Mouse (Mus musculus): ENCODE data around the gene Csrp3. TPM values are rescaled to one million over a fixed set of nuclear protein-coding genes. Genes with fewer than 3 reads are reported as not detected.

The Csrp3 gene
- total and polyA plus RNA-seq, 2 experiments, result 10.9 to 44.6 TPM

DNA sequence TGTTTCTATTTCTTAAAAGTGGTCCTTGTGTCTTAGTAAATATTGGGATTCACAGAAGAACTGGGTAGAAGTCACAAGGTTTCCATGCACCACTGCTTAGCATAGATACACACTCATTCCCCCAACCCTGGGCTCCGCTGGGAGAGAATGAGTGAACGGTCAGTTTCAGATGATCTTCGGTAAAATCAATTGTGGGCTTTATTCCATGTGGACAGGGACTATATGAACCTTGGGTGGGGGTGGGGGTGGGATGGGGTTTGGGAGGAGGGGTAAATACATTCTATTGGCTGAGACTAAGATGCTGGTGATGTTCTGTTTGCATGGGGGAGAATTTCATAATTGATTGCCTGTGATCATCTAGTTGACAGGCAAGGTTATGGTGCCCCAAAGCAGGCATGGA, 7.6 kb upstream of the Csrp3 start:
- H3K9ac ChIP-seq (ENCODE audit: low read depth, low read length), result no peak overlapping the region
- H3K27me3 ChIP-seq (ENCODE audit: control insufficient read depth, insufficient read depth, low read length), result no peaks in the 10 kb centered on the region
- DNase-seq (ENCODE audit: extremely low read depth, low read depth, low spot score), result peak; percentile 69
- 32% methylated on average over 3 of the region's 3 CpGs for WGBS
- H3K36me3 ChIP-seq (ENCODE audit: control insufficient read depth, insufficient read depth, low read length), result no peaks in the 10 kb centered on the region
- TF ChIP-seq CTCF (IDR thresholded peaks at IDR 0.05; ENCODE audit: low read depth, low read length) (no peak), POLR2A (IDR thresholded peaks at IDR 0.05; ENCODE audit: extremely low read depth, insufficient read depth, low read length) (no peak)
- peaks cover 21% of the 10 kb centered on the region; the same call in 1 of the 2 replicates for H3K4me1 ChIP-seq (ENCODE audit: control insufficient read depth, insufficient read depth, low read length)
- H3K4me3 ChIP-seq (ENCODE audit: insufficient read depth, low read depth, low read length), result no peak overlapping the region
- H3K79me2 ChIP-seq (ENCODE audit: control insufficient read depth, insufficient read depth, low read length), result no peaks in the 10 kb centered on the region
- H3K27ac ChIP-seq (replicated peaks; ENCODE audit: insufficient read depth, low read depth, low read length), result peak overlapping the region; percentile 92

DNA sequence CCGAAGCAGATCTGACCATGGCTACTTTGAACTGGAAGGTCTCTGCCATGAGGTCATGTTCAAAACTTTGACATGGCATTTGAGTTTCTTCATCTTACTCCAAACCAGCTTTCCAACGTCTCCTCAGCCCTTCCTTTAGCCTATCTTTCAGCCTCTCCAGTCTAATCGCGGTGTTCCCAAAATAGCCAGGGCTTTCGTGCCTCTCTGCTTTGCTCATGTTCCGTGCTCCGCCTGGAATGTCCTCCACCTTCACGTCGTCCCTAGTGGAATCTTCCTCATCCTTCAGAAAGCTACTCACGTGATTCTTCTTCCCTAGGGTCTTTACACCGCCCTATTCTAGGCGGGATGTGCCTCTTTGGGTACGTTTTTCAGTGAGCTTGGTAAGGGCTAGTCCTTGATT, 5.7 kb upstream of the Csrp3 start:
- H3K27ac ChIP-seq (replicated peaks; ENCODE audit: insufficient read depth, low read depth, low read length), result no peak overlapping the region
- no peaks in the 10 kb centered on the region for H3K79me2 ChIP-seq (ENCODE audit: control insufficient read depth, insufficient read depth, low read length)
- no peak overlapping the region for H3K4me3 ChIP-seq (ENCODE audit: insufficient read depth, low read depth, low read length)
- H3K4me1 ChIP-seq (ENCODE audit: control insufficient read depth, insufficient read depth, low read length), result peaks cover 18% of the 10 kb centered on the region; the same call in 1 of the 2 replicates
- H3K27me3 ChIP-seq (ENCODE audit: control insufficient read depth, insufficient read depth, low read length), result no peaks in the 10 kb centered on the region
- TF ChIP-seq CTCF (IDR thresholded peaks at IDR 0.05; ENCODE audit: low read depth, low read length), result no peak
- TF ChIP-seq POLR2A (IDR thresholded peaks at IDR 0.05; ENCODE audit: extremely low read depth, insufficient read depth, low read length), result no peak
- H3K9ac ChIP-seq (ENCODE audit: low read depth, low read length), result no peak overlapping the region
- WGBS, result 91% methylated on average over 13 of the region's 13 CpGs
- H3K36me3 ChIP-seq (ENCODE audit: control insufficient read depth, insufficient read depth, low read length), result no peaks in the 10 kb centered on the region
- no peak for DNase-seq (ENCODE audit: extremely low read depth, low read depth, low spot score)

DNA sequence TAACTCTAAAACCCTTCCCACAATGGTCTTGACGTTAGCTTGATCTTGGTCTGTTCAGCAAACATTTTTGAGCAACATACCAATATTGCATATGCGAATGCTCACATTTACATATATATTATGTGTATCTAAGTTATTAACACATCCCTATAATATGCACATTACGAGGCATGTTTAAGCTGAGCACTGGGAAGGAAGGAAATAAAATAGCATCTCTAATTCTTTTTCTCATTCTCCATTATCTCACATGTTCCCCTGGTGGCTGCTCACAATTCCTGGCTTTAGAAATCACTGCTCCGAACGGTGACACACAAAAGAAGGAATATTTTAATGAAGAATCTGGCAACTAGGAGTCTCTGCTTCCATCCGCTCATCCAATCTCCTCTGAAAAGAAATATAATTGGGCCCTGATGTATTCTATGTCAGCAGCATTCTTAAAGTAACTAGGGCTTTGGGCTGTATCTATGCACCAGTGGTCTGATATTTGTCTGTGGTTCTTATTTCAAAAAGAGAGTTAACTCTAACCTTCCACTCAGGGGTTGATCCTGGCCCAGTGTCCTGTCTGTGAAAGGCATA, 3.8 kb upstream of the Csrp3 start:
- DNase-seq (ENCODE audit: extremely low read depth, low read depth, low spot score), result no peak
- Histone ChIP-seq H3K36me3 (ENCODE audit: control insufficient read depth, insufficient read depth, low read length) (no peaks in the 10 kb centered on the region), H3K4me3 (ENCODE audit: insufficient read depth, low read depth, low read length) (no peak overlapping the region), H3K4me1 (ENCODE audit: control insufficient read depth, insufficient read depth, low read length) (peaks cover 13% of the 10 kb centered on the region; the same call in 1 of the 2 replicates), H3K9ac (ENCODE audit: low read depth, low read length) (no peak overlapping the region), H3K27ac (replicated peaks; ENCODE audit: insufficient read depth, low read depth, low read length) (no peak overlapping the region), H3K79me2 (ENCODE audit: control insufficient read depth, insufficient read depth, low read length) (no peaks in the 10 kb centered on the region), H3K27me3 (ENCODE audit: control insufficient read depth, insufficient read depth, low read length) (no peaks in the 10 kb centered on the region)
- TF ChIP-seq POLR2A (IDR thresholded peaks at IDR 0.05; ENCODE audit: extremely low read depth, insufficient read depth, low read length) (no peak), CTCF (IDR thresholded peaks at IDR 0.05; ENCODE audit: low read depth, low read length) (no peak)
- 94% methylated on average over 6 of the region's 6 CpGs for WGBS

DNA sequence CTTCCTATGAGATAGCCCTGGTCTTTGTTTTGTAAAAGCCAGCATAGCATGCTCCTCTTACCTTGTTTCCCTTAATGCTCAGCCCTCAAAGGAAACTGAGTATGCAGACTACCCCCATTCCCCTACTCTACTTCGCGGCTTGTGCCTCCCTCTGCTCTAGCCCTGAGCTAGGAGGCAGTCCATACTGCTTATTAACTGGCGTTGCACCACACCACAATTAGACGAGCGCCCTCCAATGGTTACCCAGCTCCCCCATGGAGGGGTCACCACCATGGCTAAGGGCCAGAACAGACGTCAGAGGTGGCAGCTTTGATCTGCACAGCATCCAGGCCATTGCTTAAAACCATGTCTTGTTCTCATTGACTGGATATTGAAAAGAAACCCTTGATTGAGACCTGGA, 1.1 kb downstream of the Csrp3 start:
- DNase-seq (ENCODE audit: extremely low read depth, low read depth, low spot score), result no peak
- Histone ChIP-seq H3K36me3 (ENCODE audit: control insufficient read depth, insufficient read depth, low read length) (no peaks in the 10 kb centered on the region), H3K9ac (ENCODE audit: low read depth, low read length) (no peak overlapping the region), H3K4me3 (ENCODE audit: insufficient read depth, low read depth, low read length) (no peak overlapping the region), H3K27me3 (ENCODE audit: control insufficient read depth, insufficient read depth, low read length) (no peaks in the 10 kb centered on the region), H3K79me2 (ENCODE audit: control insufficient read depth, insufficient read depth, low read length) (no peaks in the 10 kb centered on the region), H3K27ac (replicated peaks; ENCODE audit: insufficient read depth, low read depth, low read length) (no peak overlapping the region), H3K4me1 (ENCODE audit: control insufficient read depth, insufficient read depth, low read length) (peaks cover 17% of the 10 kb centered on the region)
- 77% methylated on average over 6 of the region's 6 CpGs for WGBS
- TF ChIP-seq POLR2A (IDR thresholded peaks at IDR 0.05; ENCODE audit: extremely low read depth, insufficient read depth, low read length) (no peak), CTCF (IDR thresholded peaks at IDR 0.05; ENCODE audit: low read depth, low read length) (no peak)

DNA sequence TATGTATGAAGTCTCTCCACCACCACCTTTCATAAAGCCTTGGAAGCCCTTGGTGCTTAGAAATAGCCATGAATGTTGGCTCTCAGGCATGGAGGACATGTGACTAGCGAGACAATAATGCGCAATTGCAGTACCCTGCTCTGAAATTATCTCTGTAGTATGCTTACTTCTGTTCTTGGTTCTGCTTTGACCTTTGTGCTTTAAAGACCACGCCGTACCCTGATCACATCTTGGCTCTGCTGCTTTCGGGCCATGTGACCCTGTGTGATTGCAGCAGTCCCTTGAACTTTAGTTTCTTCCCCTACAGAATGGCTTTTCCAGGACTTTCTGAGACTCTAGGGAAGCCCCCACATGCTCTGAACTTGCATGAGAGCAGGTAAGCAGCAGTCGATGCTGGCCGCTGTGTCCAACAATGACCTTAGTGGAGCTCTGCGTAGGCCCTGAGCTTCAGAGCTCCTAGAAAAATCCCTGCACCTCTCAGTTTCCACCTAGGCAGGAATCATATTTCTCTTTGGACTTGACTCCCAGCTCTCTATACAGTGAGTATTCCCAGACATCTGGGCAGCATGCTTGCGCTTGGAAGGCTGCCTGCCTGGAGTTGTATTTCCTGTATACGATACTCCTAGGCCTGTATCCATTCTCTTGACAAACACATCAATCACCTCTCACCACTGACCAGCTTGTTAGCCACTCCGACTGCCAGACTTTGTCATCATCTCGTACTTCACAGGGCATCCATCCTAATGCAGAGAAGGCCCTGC, 2.4 kb downstream of the Csrp3 start:
- TF ChIP-seq CTCF (IDR thresholded peaks at IDR 0.05; ENCODE audit: low read depth, low read length) (no peak), POLR2A (IDR thresholded peaks at IDR 0.05; ENCODE audit: extremely low read depth, insufficient read depth, low read length) (no peak)
- no peaks in the 10 kb centered on the region for H3K27me3 ChIP-seq (ENCODE audit: control insufficient read depth, insufficient read depth, low read length)
- peaks cover 25% of the 10 kb centered on the region for H3K4me1 ChIP-seq (ENCODE audit: control insufficient read depth, insufficient read depth, low read length)
- no peaks in the 10 kb centered on the region; the same call in 1 of the 2 replicates for H3K79me2 ChIP-seq (ENCODE audit: control insufficient read depth, insufficient read depth, low read length)
- DNase-seq (ENCODE audit: extremely low read depth, low read depth, low spot score), result peak; percentile 77
- no peak overlapping the region for H3K4me3 ChIP-seq (ENCODE audit: insufficient read depth, low read depth, low read length)
- H3K27ac ChIP-seq (replicated peaks; ENCODE audit: insufficient read depth, low read depth, low read length), result peak overlapping the region; percentile 87
- H3K36me3 ChIP-seq (ENCODE audit: control insufficient read depth, insufficient read depth, low read length), result no peaks in the 10 kb centered on the region
- no peak overlapping the region for H3K9ac ChIP-seq (ENCODE audit: low read depth, low read length)
- 69% methylated on average over 12 of the region's 12 CpGs for WGBS

DNA sequence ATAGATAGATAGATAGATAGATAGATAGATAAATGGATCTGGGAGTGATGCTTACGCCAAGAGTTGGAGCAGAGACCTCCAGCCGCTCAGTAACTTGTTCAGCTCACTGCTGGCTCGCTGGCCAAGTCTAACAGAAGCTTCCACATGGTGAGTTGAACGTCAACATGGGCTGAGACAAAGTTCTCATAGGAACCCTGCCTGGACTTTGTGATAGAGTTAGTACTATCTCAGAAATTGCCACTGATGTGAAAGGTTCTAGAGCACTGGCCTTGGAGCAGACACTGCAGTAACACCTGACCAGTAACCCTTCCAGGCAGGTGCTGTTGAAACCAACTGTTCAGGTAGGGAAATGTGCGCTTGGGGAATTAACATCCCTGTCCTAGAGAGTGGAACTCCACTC, 4.3 kb downstream of the Csrp3 start:
- WGBS, result 13% methylated on average over 5 of the region's 5 CpGs

More for the DNA sequence above, 4.3 kb downstream of the Csrp3 start:
- Histone ChIP-seq H3K4me1 (ENCODE audit: control insufficient read depth, insufficient read depth, low read length) (peaks cover 28% of the 10 kb centered on the region), H3K27ac (replicated peaks; ENCODE audit: insufficient read depth, low read depth, low read length) (peak overlapping the region; percentile 87), H3K9ac (ENCODE audit: low read depth, low read length) (peak overlapping the region; percentile 71), H3K79me2 (ENCODE audit: control insufficient read depth, insufficient read depth, low read length) (no peaks in the 10 kb centered on the region; the same call in 1 of the 2 replicates), H3K36me3 (ENCODE audit: control insufficient read depth, insufficient read depth, low read length) (no peaks in the 10 kb centered on the region), H3K27me3 (ENCODE audit: control insufficient read depth, insufficient read depth, low read length) (no peaks in the 10 kb centered on the region), H3K4me3 (ENCODE audit: insufficient read depth, low read depth, low read length) (no peak overlapping the region)
- TF ChIP-seq POLR2A (IDR thresholded peaks at IDR 0.05; ENCODE audit: extremely low read depth, insufficient read depth, low read length), result 0 out of 2 replicates have a peak, but pooled peaks have one; percentile 37
- no peak for TF ChIP-seq CTCF (IDR thresholded peaks at IDR 0.05; ENCODE audit: low read depth, low read length)
- peak; percentile 99 for DNase-seq (ENCODE audit: extremely low read depth, low read depth, low spot score)

Data from liver, adult 2 months (tissue).